In the genomic region with DNA sequence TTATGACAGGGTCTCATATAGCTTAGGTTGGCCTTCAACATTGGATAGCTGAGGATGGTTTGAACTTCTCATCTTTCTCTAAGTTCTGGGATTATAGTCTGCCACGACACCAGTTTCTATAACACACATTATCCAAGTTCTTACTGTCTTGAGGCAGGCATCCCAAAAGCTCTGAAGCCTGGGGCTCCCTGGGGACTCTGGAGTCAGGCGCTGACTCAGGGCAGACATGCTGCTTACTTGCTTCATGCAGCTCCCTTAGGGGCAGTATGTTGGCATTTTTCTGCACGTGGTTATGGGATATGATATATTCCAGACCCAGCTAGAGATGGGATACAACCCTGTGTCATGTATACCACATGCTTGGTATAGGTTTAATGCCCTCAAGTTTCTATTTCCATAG, we compare ENCODE assay signal across 15 mouse cellular contexts.
"Had no signal": no experiment of that assay in that cellular context is flagged by ENCODE, and none has a peak within 500 bp of the region (broad histone marks: within the 10 kb centered on the region; RNA-seq: fewer than 3 reads in every experiment).

No protein-coding gene starts in this region.

- H3K4me2 ChIP-seq: kidney, embryonic 15.5 days; liver, embryonic 13.5 days; midbrain, embryonic 12.5 days; midbrain, embryonic 15.5 days; neural tube, embryonic 13.5 days had no signal

- H3K4me1 ChIP-seq: midbrain, embryonic 12.5 days; midbrain, embryonic 15.5 days; neural tube, embryonic 13.5 days had no signal

- H3K27me3 ChIP-seq: kidney, embryonic 15.5 days; liver, embryonic 13.5 days; midbrain, embryonic 12.5 days; midbrain, embryonic 15.5 days; neural tube, embryonic 13.5 days had no signal

- ATAC-seq: midbrain, embryonic 15.5 days had no signal

- H3K27ac ChIP-seq: kidney, embryonic 15.5 days; left cerebral cortex, adult 2 months; liver, embryonic 13.5 days; midbrain, embryonic 12.5 days; midbrain, embryonic 15.5 days; neural tube, embryonic 13.5 days had no signal

- H3K4me3 ChIP-seq: kidney, embryonic 15.5 days; left cerebral cortex, adult 2 months; liver, embryonic 13.5 days; midbrain, embryonic 12.5 days; midbrain, embryonic 15.5 days; neural tube, embryonic 13.5 days had no signal

- DNase-seq: liver, embryonic 13.5 days; lung, adult 2 months; lung, postnatal 14 days; lung, postnatal 4 days; retina, postnatal 1 day; right cerebral cortex, postnatal 25 days; spleen, adult 18-20 months; thymus, adult 18-20 months; thymus, postnatal 14 days; thymus, postnatal 4 days had no signal

- H3K9me3 ChIP-seq: kidney, embryonic 15.5 days; liver, embryonic 13.5 days; midbrain, embryonic 12.5 days; midbrain, embryonic 15.5 days; neural tube, embryonic 13.5 days had no signal

- H3K9ac ChIP-seq: kidney, embryonic 15.5 days; liver, embryonic 13.5 days; midbrain, embryonic 12.5 days; midbrain, embryonic 15.5 days; neural tube, embryonic 13.5 days had no signal
